Mouse (Mus musculus): ENCODE measurements around the gene Polr3h. TPM values are rescaled to one million over a fixed set of nuclear protein-coding genes. Genes with fewer than 3 reads are reported as not detected.
A peak's percentile ranks its signal among the peaks of the same experiment; 100 is the strongest.

Polr3h gene
- total and polyA plus RNA-seq, 3 experiments: 40.5 to 224 (median 59.3) TPM

DNA sequence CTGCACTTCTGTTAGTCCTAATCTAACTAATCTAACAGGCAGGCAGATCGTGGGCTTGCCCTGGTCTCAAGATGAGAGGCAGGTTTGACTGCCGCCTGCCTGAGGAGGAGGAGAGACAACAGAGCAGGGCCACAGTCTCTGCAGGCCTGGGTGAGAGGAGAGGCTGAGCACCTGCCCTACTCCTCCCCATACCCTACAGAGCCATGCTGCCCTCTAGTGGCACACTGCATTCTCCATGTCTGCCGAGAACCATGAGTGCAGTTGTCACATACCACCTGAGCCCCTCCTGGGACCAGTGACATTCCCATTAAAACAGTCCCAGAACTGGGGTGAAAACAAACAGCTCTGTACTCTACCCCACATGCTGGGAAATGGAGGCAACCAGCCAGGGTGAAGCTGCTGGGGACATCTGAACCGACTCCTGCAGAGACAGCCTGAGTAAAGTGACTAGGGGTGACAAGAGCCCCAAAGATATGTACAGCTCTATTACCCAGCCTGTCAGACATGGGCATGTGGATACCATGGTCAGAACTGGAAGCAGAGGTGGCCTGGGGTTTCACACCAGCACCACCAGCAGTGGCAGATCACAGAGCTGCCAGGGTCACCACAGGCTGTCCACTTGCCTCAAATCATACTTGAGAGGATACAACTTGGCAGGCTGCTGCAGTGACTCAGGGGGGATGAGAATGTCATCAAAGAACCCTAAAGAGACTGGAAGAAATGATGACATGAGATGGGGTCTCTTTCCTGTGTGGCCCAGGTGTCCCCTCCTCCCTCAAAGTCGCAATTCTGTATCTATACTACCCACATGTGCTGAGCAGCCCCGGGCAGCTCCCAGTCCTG lies 8.2 kb downstream of the Polr3h start (continued):
- no peak for TF ChIP-seq UBTF (IDR thresholded peaks at IDR 0.05; ENCODE audit: low read depth, low read length)
- no peak for TF ChIP-seq ZMIZ1 (IDR thresholded peaks at IDR 0.05; ENCODE audit: low read depth, low read length)
- 0 out of 2 replicates have a peak, but pooled peaks have one; percentile 7 for TF ChIP-seq POLR2AphosphoS2 (IDR thresholded peaks at IDR 0.05; ENCODE audit: low read depth, low read length)
- no peak for TF ChIP-seq USF2 (conservative IDR thresholded peaks at IDR 0.05; ENCODE audit: low read depth, low read length)
- no peak for TF ChIP-seq TBP (conservative IDR thresholded peaks at IDR 0.05; ENCODE audit: low read depth, low read length)
- TF ChIP-seq ELF1 (IDR thresholded peaks at IDR 0.05; ENCODE audit: low read depth, low read length): no peak
- TF ChIP-seq MAFK (IDR thresholded peaks at IDR 0.05; ENCODE audit: insufficient replicate concordance, low read length): no peak
- no peak for TF ChIP-seq BHLHE40 (IDR thresholded peaks at IDR 0.05; ENCODE audit: low read depth, low read length)
- 0 out of 2 replicates have a peak, but pooled peaks have one; percentile 32 for TF ChIP-seq MAZ (IDR thresholded peaks at IDR 0.05; ENCODE audit: low read depth, low read length)
- TF ChIP-seq HCFC1 (IDR thresholded peaks at IDR 0.05; ENCODE audit: low read depth, low read length): no peak

DNA sequence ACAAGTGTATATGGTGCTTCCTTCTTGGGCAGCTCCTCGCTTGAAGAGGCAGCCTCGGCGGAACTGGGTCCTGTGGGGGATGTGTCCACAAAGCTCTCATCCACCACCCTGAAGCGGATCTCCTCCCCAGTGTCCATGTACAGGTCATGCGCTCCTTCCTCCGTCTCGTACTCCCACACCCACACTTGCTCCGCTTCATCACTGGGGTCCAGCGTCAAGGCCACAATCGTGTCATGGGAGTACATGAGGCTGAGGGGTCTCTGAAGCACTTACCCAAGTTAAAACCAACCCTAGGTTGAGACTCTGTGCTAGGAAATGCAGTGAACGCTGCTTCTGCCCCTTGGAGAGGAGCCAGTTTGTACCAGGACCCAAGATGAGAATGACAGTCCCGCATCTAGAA lies 8.8 kb downstream of the Polr3h start:
- H3K9ac ChIP-seq (ENCODE audit: insufficient read depth, low read depth): no peak overlapping the region
- H3K27me3 ChIP-seq (replicated peaks): no peaks in the 10 kb centered on the region
- H3K4me2 ChIP-seq (ENCODE audit: insufficient read depth, low read depth, poor library complexity, severe bottlenecking): no peak overlapping the region
- H3K27ac ChIP-seq (ENCODE audit: insufficient read depth, low read depth): no peak overlapping the region
- dilution Hi-C loops (cut with MboI; ENCODE audit: extremely low pct_ligation_motif_present, extremely low pct_unique_long_range_greater_than_20kb, low sequenced_read_pairs): no loop called here
- in situ Hi-C loops (cut with MboI; ENCODE audit: low pct_ligation_motif_present, low pct_unique_long_range_greater_than_20kb, low sequenced_read_pairs): loop anchor here (25.0 kb wide), 1 partner anchor 205 kb away; no protein-coding TSS in a partner anchor
- H3K4me1 ChIP-seq (ENCODE audit: control insufficient read depth in 1 of 2, insufficient read depth in 2 of 2): peaks cover 4 to 10% of the 10 kb centered on the region in 2 experiments; a peak in 1 of 4 replicates
- H3K36me3 ChIP-seq (replicated peaks in 1 of 2; ENCODE audit: control insufficient read depth in 1 of 2, insufficient read depth in 1 of 2, low read length in 1 of 2): peaks cover 60 to 97% of the 10 kb centered on the region in 2 experiments
- no peaks in the 10 kb centered on the region for H3K79me2 ChIP-seq (replicated peaks; ENCODE audit: control insufficient read depth, extremely low read depth, insufficient read depth, poor library complexity, severe bottlenecking)
- TF ChIP-seq ZC3H11A (IDR thresholded peaks at IDR 0.05; ENCODE audit: low read depth, low read length) (no peak), USF1 (IDR thresholded peaks at IDR 0.05; ENCODE audit: low read depth, low read length) (no peak), JUND (conservative IDR thresholded peaks at IDR 0.05; ENCODE audit: low read depth, low read length) (no peak), MXI1 (IDR thresholded peaks at IDR 0.05; ENCODE audit: low read depth, low read length) (no peak), ZKSCAN1 (IDR thresholded peaks at IDR 0.05; ENCODE audit: borderline replicate concordance, low read depth, low read length) (no peak), POLR2AphosphoS2 (IDR thresholded peaks at IDR 0.05; ENCODE audit: low read depth, low read length) (no peak; the same call in 1 of the 2 replicates)
- no peaks in the 10 kb centered on the region for H3K9me3 ChIP-seq (replicated peaks; ENCODE audit: low read length)
- H3K4me3 ChIP-seq (replicated peaks in 1 of 3; ENCODE audit: low read depth in 2 of 3, low read length in 2 of 3, poor library complexity in 1 of 3): no peak overlapping the region
- no peak for DNase-seq (ENCODE audit: extremely low read depth)

DNA sequence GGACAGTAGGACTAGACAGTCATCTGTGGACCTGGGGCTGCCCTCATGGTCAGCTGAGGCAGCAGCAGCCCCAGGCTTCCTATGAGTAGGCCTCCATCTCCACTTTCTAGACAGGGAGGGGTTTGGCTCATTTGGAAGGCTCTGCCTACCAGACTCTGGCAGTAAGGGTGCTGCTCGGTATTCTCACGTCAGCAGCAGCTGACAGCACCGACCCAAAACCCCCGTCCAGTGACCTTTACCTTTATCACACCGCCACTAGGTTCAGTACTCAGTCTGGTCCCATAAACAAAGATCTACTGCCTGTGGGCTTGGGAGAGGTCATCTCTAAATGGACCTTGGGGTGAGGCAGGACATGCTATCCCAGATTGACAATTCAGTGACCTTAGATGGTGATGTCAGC lies 10.4 kb downstream of the Polr3h start:
- Histone ChIP-seq H3K4me3 (replicated peaks in 1 of 3; ENCODE audit: low read depth in 2 of 3, low read length in 2 of 3, poor library complexity in 1 of 3) (no peak overlapping the region), H3K4me1 (ENCODE audit: control insufficient read depth in 1 of 2, insufficient read depth in 2 of 2) (no peaks in the 10 kb centered on the region), H3K27ac (ENCODE audit: insufficient read depth, low read depth) (no peak overlapping the region), H3K9ac (ENCODE audit: insufficient read depth, low read depth) (no peak overlapping the region), H3K4me2 (ENCODE audit: insufficient read depth, low read depth, poor library complexity, severe bottlenecking) (no peak overlapping the region), H3K9me3 (replicated peaks; ENCODE audit: low read length) (no peaks in the 10 kb centered on the region), H3K36me3 (replicated peaks in 1 of 2; ENCODE audit: control insufficient read depth in 1 of 2, insufficient read depth in 1 of 2, low read length in 1 of 2) (peaks cover 64 to 95% of the 10 kb centered on the region in 2 experiments), H3K79me2 (replicated peaks; ENCODE audit: control insufficient read depth, extremely low read depth, insufficient read depth, poor library complexity, severe bottlenecking) (no peaks in the 10 kb centered on the region), H3K27me3 (replicated peaks) (no peaks in the 10 kb centered on the region)
- DNase-seq (ENCODE audit: extremely low read depth): no peak
- dilution Hi-C loops (cut with MboI; ENCODE audit: extremely low pct_ligation_motif_present, extremely low pct_unique_long_range_greater_than_20kb, low sequenced_read_pairs): no loop called here
- TF ChIP-seq EP300 (IDR thresholded peaks at IDR 0.05; ENCODE audit: low read length) (no peak), MYC (IDR thresholded peaks at IDR 0.05; ENCODE audit: low read depth, low read length) (no peak), ELF1 (IDR thresholded peaks at IDR 0.05; ENCODE audit: low read depth, low read length) (no peak), POLR2AphosphoS2 (IDR thresholded peaks at IDR 0.05; ENCODE audit: low read depth, low read length) (no peak; the same call in 1 of the 2 replicates), MXI1 (IDR thresholded peaks at IDR 0.05; ENCODE audit: low read depth, low read length) (no peak), MAX (IDR thresholded peaks at IDR 0.05; ENCODE audit: low read length) (no peak), ZKSCAN1 (IDR thresholded peaks at IDR 0.05; ENCODE audit: borderline replicate concordance, low read depth, low read length) (no peak), BHLHE40 (IDR thresholded peaks at IDR 0.05; ENCODE audit: low read depth, low read length) (no peak), POLR2A (IDR thresholded peaks at IDR 0.05; ENCODE audit: low read depth, low read length) (no peak; the same call in 1 of the 2 replicates), JUN (IDR thresholded peaks at IDR 0.05; ENCODE audit: insufficient read depth, low read depth, low read length) (no peak), MEF2A (IDR thresholded peaks at IDR 0.05; ENCODE audit: borderline replicate concordance, low read depth, low read length) (no peak), CTCF (conservative IDR thresholded peaks at IDR 0.05 in 1 of 2, IDR thresholded peaks at IDR 0.05 in 1 of 2; ENCODE audit: low read depth in 2 of 2, low read length in 2 of 2) (no peak), CHD1 (IDR thresholded peaks at IDR 0.05; ENCODE audit: low read depth, low read length) (no peak)
- in situ Hi-C loops (cut with MboI; ENCODE audit: low pct_ligation_motif_present, low pct_unique_long_range_greater_than_20kb, low sequenced_read_pairs): loop anchor here (25.0 kb wide), 1 partner anchor 203 kb away; no protein-coding TSS in a partner anchor

All from CH12.LX (cell line).